13 mouse cellular contexts compared by ENCODE assay signal in genomic region chrX:58015336-58015945, GRCm38 (mm10). TPM values are rescaled to one million over a fixed set of nuclear protein-coding genes. Genes with fewer than 3 reads are reported as not detected.
A peak's percentile ranks its signal among the peaks of the same experiment; 100 is the strongest.
DNase-seq lines count a peak whose midpoint lies in the region; ATAC-seq and TF ChIP-seq lines count a peak whose summit lies in the region.
"Had no signal": no experiment of that assay in that cellular context is flagged by ENCODE, and none has a peak within 500 bp of the region (broad histone marks: within the 10 kb centered on the region; RNA-seq: fewer than 3 reads in every experiment).

No protein-coding gene starts in this region.

- no peak overlapping the region for H3K9ac ChIP-seq in embryonic facial prominence, embryonic 11.5 days (replicated peaks; ENCODE audit: low read length)
- no peak overlapping the region; the same call in 1 of the 2 replicates for H3K9ac ChIP-seq in hindbrain, postnatal 0 days (replicated peaks; ENCODE audit: low read length)

- H3K36me3 ChIP-seq in heart, embryonic 10.5 days, result no peaks in the 10 kb centered on the region
- no peaks in the 10 kb centered on the region for H3K36me3 ChIP-seq in embryonic facial prominence, embryonic 11.5 days (replicated peaks; ENCODE audit: control insufficient read depth, insufficient read depth, low read depth, low read length)
- H3K36me3 ChIP-seq in hindbrain, postnatal 0 days (ENCODE audit: insufficient read depth, low read length), result no peaks in the 10 kb centered on the region

- no peak overlapping the region for H3K4me2 ChIP-seq in embryonic facial prominence, embryonic 11.5 days (ENCODE audit: low read depth, low read length)
- peak overlapping the region; percentile 34 for H3K4me2 ChIP-seq in hindbrain, postnatal 0 days (ENCODE audit: low read depth, low read length)

- H3K9me3 ChIP-seq in heart, embryonic 10.5 days, result no peaks in the 10 kb centered on the region
- no peaks in the 10 kb centered on the region for H3K9me3 ChIP-seq in embryonic facial prominence, embryonic 11.5 days (replicated peaks; ENCODE audit: control insufficient read depth, low read length)
- H3K9me3 ChIP-seq in hindbrain, postnatal 0 days (ENCODE audit: low read length), result no peaks in the 10 kb centered on the region

- peak overlapping the region; percentile 27 for H3K4me3 ChIP-seq in heart, embryonic 10.5 days
- H3K4me3 ChIP-seq in embryonic facial prominence, embryonic 11.5 days (ENCODE audit: low read depth, low read length), result no peak overlapping the region
- peak overlapping the region; percentile 14 for H3K4me3 ChIP-seq in hindbrain, postnatal 0 days (ENCODE audit: low read length)

- no peak for DNase-seq in heart, embryonic 10.5 days (ENCODE audit: low spot score)
- no peak for DNase-seq in heart, postnatal 36 days
- DNase-seq in embryonic facial prominence, embryonic 11.5 days (ENCODE audit: low spot score), result peak; percentile 23
- DNase-seq in hindbrain, postnatal 0 days (ENCODE audit: low spot score), result no peak
- DNase-seq in neural tube, embryonic 10.5 days (ENCODE audit: extremely low spot score, low spot score), result peak; percentile 41
- DNase-seq in adrenal gland, postnatal 25 days, result no peak
- no peak for DNase-seq in cerebellum, postnatal 14 days
- DNase-seq in adrenal gland, adult (ENCODE audit: inconsistent age in 2 of 2, low spot score in 1 of 2), result no peak
- DNase-seq: cerebellum, adult 9-11 months; lung, postnatal 10 days had no signal

- H3K4me1 ChIP-seq in heart, embryonic 10.5 days, result no peaks in the 10 kb centered on the region
- no peaks in the 10 kb centered on the region for H3K4me1 ChIP-seq in embryonic facial prominence, embryonic 11.5 days (ENCODE audit: control insufficient read depth, insufficient read depth, low read length)
- no peaks in the 10 kb centered on the region for H3K4me1 ChIP-seq in hindbrain, postnatal 0 days (ENCODE audit: insufficient read depth, low read length)

- no peak overlapping the region for H3K27ac ChIP-seq in heart, embryonic 10.5 days
- H3K27ac ChIP-seq in embryonic facial prominence, embryonic 11.5 days (replicated peaks; ENCODE audit: low read depth, low read length), result no peak overlapping the region
- no peak overlapping the region for H3K27ac ChIP-seq in hindbrain, postnatal 0 days

- TF ChIP-seq CTCF in hindbrain, postnatal 0 days (IDR thresholded peaks at IDR 0.05; ENCODE audit: low read depth), result no peak

- WGBS in heart, embryonic 10.5 days, result 18% methylated on average over 29 of the region's 29 CpGs
- WGBS in embryonic facial prominence, embryonic 11.5 days, result 18% methylated on average over 29 of the region's 29 CpGs
- 26% methylated on average over 29 of the region's 29 CpGs for WGBS in hindbrain, postnatal 0 days

- ATAC-seq in embryonic facial prominence, embryonic 11.5 days (replicated peaks; ENCODE audit: insufficient number of reproducible peaks, low FRiP score, low TSS enrichment, low read depth), result no peak
- no peak for ATAC-seq in hindbrain, postnatal 0 days

- peaks cover 74% of the 10 kb centered on the region for H3K27me3 ChIP-seq in heart, embryonic 10.5 days (ENCODE audit: insufficient read depth, poor library complexity, severe bottlenecking)
- H3K27me3 ChIP-seq in embryonic facial prominence, embryonic 11.5 days (ENCODE audit: control insufficient read depth, insufficient read depth, low read length), result peaks cover 13% of the 10 kb centered on the region; the same call in 1 of the 2 replicates
- no peaks in the 10 kb centered on the region for H3K27me3 ChIP-seq in hindbrain, postnatal 0 days (ENCODE audit: insufficient read depth, low read length)

- intact Hi-C loops in heart, postnatal 36 days (cut with DNase I), result loop anchor here (5.0 kb wide), 1 partner anchor 93 kb away; no protein-coding TSS in a partner anchor

RNA-seq across cellular contexts. Expression of gene Zic3, which starts 7.1 kb away (rescaled TPM):
- polyA plus RNA-seq in heart, embryonic 10.5 days (2016; fragmentation: Nextera tagmentation; extraction: Ambion mirVana), result 0.07 and 0.20 TPM in 2 replicates
- not detected for total RNA-seq in heart, postnatal 36 days (2021)
- polyA plus RNA-seq in embryonic facial prominence, embryonic 11.5 days (2014; fragmentation: Nextera tagmentation; extraction: Ambion mirVana), result 3.9 and 4.6 TPM in 2 replicates
- total RNA-seq in hindbrain, postnatal 0 days (2014; rRNA removed), result 17.1 and 31.4 TPM in 2 replicates
- polyA plus RNA-seq in hindbrain, postnatal 0 days (2015; fragmentation: Nextera tagmentation; extraction: Ambion mirVana), result 15.7 and 15.8 TPM in 2 replicates
- total RNA-seq in adrenal gland, postnatal 25 days (2021), result not detected in 2 replicates
- total RNA-seq: heart, adult 8-10 months had no signal
- polyA plus RNA-seq: kidney, embryonic 16.5 days; small intestine, adult 2 months had no signal

Comparison
In these comparisons a context has a peak if more than half of its experiments do, and no peak if none do; other contexts are left out.
1. DNase-seq: peak in embryonic facial prominence, embryonic 11.5 days (single experiment) and neural tube, embryonic 10.5 days (single experiment); none in heart, embryonic 10.5 days (single experiment), heart, postnatal 36 days (0 of 2), hindbrain, postnatal 0 days (single experiment), adrenal gland, postnatal 25 days (single experiment), cerebellum, postnatal 14 days (0 of 2) and adrenal gland, adult (0 of 2).
2. RNA of gene Zic3, which starts 7.1 kb away (total RNA-seq): 17.1 to 31.4 TPM in hindbrain, postnatal 0 days; not detected in heart, postnatal 36 days and not detected in adrenal gland, postnatal 25 days; every median in the first group is over 10 times any median in the second.